Mouse (Mus musculus): ENCODE results near the gene Gm20817. TPM values are rescaled to one million over a fixed set of nuclear protein-coding genes. Genes with fewer than 3 reads are reported as not detected.

Gene Gm20817
- total RNA-seq (2023; ENCODE audit: inconsistent age): not detected in 4 replicates

DNA sequence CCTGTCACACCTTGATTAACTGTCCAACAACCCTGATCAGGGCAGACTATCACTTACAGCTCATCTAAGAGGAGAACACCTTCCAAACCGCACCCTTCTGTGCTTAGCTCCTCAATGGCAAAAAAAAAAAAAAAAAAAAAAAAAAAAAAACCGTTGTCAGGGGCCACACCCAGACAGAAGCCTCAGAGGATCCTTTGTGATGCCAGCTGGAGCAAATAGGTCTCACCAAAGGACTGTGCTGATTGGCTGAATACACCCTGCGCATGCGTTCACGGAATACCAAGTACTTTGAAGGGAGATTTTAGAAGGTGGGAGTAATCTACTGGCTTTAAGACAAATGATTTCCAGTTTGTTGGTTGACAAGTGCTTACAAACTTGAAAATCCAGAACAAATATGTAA, at the start of gene Gm20817:
Gm20817 (minus strand) TSS at position 101 of the 400 bp plus-strand sequence.

Data from B cell, adult (primary cell).